Mouse (Mus musculus) layer of hippocampus, adult 2 months (tissue): ENCODE measurements around the gene Coro2b. TPM values are rescaled to one million over a fixed set of nuclear protein-coding genes. Genes with fewer than 3 reads are reported as not detected.
A peak's percentile ranks its signal among the peaks of the same experiment; 100 is the strongest.

ENCODE experiments used
- DNase-seq, 2 experiments: peaks; one replicate each; pipeline ENCODE4 v3.0.0; 2022; ENCODE audit warnings: low spot score in 2 of 2
- H3K27ac ChIP-seq: fragments of 200-600 bp; 2 replicates; pipeline ENCODE4 v1.8.1; 2022
- H3K4me3 ChIP-seq: fragments of 200-600 bp; 2 replicates; pipeline ENCODE4 v1.8.1; 2022; ENCODE audit warnings: mild to moderate bottlenecking
- CTCF ChIP-seq: fragments of 200-600 bp; conservative IDR thresholded peaks from 2 replicates; pipeline ENCODE4 v1.8.1; 2022; ENCODE audit warnings: antibody characterized with exemption, mild to moderate bottlenecking, moderate library complexity
- total RNA-seq, 2 experiments: library from RNA; stranded (reverse); gene quantifications; 2 replicates each; pipeline ENCODE4 v1.2.3; 2021

Gene Coro2b
- total RNA-seq, 2 experiments from 2014 or later: 226 to 243 TPM

GRCm38 (mm10) chr9:62407357-62408146 is 129.3 kb downstream of the Coro2b start:
- H3K4me3 ChIP-seq: no peak overlapping the region
- no peak for DNase-seq
- no peak overlapping the region for H3K27ac ChIP-seq
- peak; percentile 41 for TF ChIP-seq CTCF

DNA sequence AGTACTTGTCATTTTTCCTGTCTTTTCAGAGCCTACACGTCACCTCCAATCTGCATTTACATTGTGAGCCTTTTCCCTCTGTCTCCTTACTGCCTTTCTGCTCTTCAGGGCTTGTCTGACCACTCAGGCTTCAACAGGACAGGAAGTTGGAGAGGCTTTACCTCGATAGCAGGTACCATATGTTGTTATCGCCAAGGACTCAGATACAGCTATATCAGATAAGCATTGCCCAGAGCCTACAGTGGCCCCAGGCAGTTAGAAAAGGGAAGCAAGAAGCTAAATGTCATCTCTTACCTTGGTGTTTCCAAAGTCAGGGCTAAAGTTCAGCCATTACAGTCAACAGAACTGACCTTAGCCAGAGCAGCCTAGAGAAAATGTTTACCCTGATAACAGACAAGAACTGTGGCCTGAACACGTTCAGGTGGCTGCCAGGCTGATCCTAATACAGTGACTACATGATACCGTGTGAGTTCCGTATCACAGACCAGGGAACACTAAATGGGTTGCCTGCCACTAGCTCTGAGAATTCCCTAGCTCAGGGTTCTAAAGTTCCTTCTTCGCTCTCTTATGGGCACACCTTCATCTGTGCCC is 130.3 kb downstream of the Coro2b start:
- Histone ChIP-seq H3K4me3 (no peak overlapping the region), H3K27ac (no peak overlapping the region)
- TF ChIP-seq CTCF: no peak
- no peak for DNase-seq

DNA sequence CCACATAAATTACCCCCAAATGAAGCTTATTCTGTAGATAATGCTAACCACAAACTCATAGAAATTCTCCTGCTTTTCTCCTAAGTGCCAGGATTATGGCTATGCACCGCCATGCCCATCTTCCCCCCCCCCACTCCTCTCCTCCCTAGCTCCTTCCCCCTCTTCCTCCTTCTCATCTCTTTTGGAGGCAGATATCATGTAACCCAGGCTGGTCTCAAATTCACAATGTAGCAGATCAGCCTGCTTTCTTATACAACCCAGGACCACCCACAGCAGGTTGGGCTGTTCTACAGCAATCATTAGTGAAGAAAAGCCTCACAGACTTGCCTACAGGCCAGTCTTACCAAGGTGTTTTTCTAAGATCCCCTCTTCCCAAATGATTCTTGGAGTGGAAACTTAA is 135.3 kb downstream of the Coro2b start:
- H3K27ac ChIP-seq: no peak overlapping the region
- no peak overlapping the region for H3K4me3 ChIP-seq
- DNase-seq: no peak
- TF ChIP-seq CTCF: no peak

DNA sequence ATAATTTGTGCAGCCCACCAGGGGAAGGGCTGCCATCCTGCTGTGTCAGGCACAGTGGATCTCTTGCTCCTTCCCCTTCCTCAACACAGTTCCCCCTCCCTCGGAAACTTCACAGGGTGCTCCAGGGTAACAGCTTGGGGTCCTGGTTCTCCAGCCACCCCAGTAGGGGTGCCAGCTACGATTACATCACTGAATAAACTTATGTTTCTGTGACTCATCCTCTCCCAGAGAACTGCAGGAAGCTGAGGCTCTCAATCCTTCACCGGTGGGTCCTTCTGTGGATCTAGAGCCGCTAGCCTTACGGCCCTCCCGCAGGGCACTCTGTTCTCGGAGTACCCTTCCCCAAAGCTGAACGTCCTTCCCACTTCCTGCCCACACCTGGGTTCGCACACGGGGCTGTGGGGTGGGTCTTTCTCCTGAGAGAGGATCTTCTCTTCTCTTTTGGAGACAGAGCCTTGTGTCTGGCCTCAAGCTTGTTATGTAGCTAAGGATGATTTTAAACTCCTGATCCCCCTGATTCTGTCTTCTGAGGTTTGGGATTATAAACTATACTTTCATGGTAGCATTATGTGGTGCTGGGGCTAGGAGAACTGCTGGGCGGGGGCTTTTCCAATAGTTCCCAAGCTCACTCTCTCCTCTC is 136.2 kb downstream of the Coro2b start:
- Histone ChIP-seq H3K4me3 (no peak overlapping the region), H3K27ac (no peak overlapping the region)
- DNase-seq: no peak
- TF ChIP-seq CTCF: no peak

DNA sequence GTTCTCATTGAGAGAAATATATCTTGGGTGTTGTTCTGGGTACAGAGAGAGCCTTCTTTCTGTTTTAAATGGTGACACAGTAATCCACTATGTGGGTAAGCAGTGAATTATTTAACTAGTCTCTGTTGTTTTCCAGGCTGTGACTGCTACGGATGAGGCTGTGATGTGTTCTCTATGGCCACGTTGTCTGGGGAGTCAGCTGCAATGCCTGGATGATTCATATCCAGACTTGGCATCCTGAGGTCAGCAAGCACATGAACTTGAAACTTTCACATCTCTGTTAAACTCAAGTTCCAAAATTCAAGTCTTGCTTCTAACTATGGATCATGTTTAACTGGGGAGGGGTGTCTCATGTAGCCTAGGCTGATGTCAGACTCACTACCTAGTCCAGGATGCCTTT is 142.7 kb downstream of the Coro2b start:
- H3K4me3 ChIP-seq: no peak overlapping the region
- DNase-seq: no peak
- no peak for TF ChIP-seq CTCF
- H3K27ac ChIP-seq: no peak overlapping the region

DNA sequence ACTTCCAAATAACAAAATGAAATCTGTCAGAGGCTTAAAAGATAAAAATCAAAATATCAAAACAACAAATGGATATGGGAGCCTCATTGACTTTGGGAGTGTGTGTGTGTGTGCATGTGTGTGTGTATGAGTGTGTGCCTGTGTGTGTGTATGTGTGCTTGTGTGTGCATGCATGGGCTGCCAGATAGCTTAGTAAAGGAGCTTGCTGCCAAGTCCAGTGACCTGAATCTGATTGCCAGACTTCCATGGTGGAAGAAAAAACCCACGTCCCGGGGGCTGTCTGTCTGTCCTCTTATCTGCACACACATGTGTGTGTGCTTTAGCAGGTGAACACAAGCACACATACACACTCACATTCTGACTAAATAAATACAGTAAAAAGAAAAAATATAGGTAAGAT is 143.3 kb downstream of the Coro2b start:
- TF ChIP-seq CTCF: no peak
- DNase-seq: no peak
- Histone ChIP-seq H3K27ac (no peak overlapping the region), H3K4me3 (no peak overlapping the region)

- H3K27ac ChIP-seq: no peak overlapping the region
- TF ChIP-seq CTCF: no peak
- no peak overlapping the region for H3K4me3 ChIP-seq
- no peak for DNase-seq
Observed at GRCm38 (mm10) chr9:62389735-62390134, 147.1 kb downstream of the Coro2b start.

GRCm38 (mm10) chr9:62385727-62386518 is 150.9 kb downstream of the Coro2b start:
- no peak for TF ChIP-seq CTCF
- no peak overlapping the region for H3K4me3 ChIP-seq
- H3K27ac ChIP-seq: no peak overlapping the region
- DNase-seq: no peak

- no peak overlapping the region for H3K27ac ChIP-seq
- DNase-seq: no peak
- H3K4me3 ChIP-seq: no peak overlapping the region
- no peak for TF ChIP-seq CTCF
Observed at GRCm38 (mm10) chr9:62385062-62385461, 151.8 kb downstream of the Coro2b start.

- DNase-seq: no peak
- Histone ChIP-seq H3K4me3 (no peak overlapping the region), H3K27ac (peak overlapping the region; percentile 43)
- no peak for TF ChIP-seq CTCF
Observed at GRCm38 (mm10) chr9:62382519-62383084, 154.2 kb downstream of the Coro2b start.

DNA sequence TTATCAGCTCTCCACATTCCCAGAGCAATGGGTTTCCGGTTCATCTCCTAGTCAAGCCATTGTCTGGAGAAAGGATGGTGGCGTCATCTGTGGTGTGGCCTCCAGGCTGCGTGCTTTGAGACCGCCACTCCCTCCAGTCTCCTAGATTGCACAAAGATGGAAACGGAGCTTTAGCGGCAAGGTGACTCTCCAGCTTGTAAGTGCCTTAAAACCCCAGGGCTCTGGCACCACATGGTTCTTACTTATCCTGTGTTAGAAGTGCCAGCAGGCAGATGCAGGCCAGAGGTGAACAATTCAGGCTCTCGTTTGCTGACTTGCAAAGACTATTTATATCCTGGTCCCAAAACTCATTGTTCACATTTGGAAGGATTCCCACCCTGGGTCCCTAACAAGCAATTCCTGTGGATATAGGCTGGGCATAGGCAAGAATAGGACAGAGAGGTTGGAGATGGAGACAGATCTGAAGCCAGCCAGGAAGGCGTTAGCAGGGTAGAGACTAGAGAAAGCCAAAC is 155.4 kb downstream of the Coro2b start:
- peak overlapping the region; percentile 48 for H3K27ac ChIP-seq
- no peak for DNase-seq
- no peak for TF ChIP-seq CTCF
- no peak overlapping the region for H3K4me3 ChIP-seq

GRCm38 (mm10) chr9:62380351-62380750 is 156.5 kb downstream of the Coro2b start:
- TF ChIP-seq CTCF: no peak
- Histone ChIP-seq H3K27ac (peak overlapping the region; percentile 48; the same call in 1 of the 2 replicates), H3K4me3 (no peak overlapping the region)
- DNase-seq: no peak

GRCm38 (mm10) chr9:62377897-62378296 is 158.9 kb downstream of the Coro2b start:
- DNase-seq: peak; percentile 58 to 59
- no peak for TF ChIP-seq CTCF

More at GRCm38 (mm10) chr9:62377897-62378296, 158.9 kb downstream of the Coro2b start:
- H3K4me3 ChIP-seq: no peak overlapping the region
- peak overlapping the region; percentile 88 for H3K27ac ChIP-seq
